Mouse (Mus musculus): Measurements from ENCODE around the gene Gzmd. TPM values are rescaled to one million over a fixed set of nuclear protein-coding genes. Genes with fewer than 3 reads are reported as not detected.
"Not testable (repeated sequence)": the region's sequence is repeated elsewhere in the genome, so short reads cannot be mapped to it uniquely, and the experiment has no call there.

Gene Gzmd
- not detected in 2 replicates for polyA plus RNA-seq (2015; fragmentation: Nextera tagmentation; extraction: Ambion mirVana)

- not testable (repeated sequence) for H3K9me3 ChIP-seq (ENCODE audit: control insufficient read depth, low read length); H3K27me3 ChIP-seq (replicated peaks; ENCODE audit: control insufficient read depth, insufficient read depth, low read length); H3K36me3 ChIP-seq (ENCODE audit: control insufficient read depth, insufficient read depth, low read length); H3K9ac ChIP-seq (ENCODE audit: low read depth, low read length); H3K4me2 ChIP-seq (ENCODE audit: low read length); H3K4me3 ChIP-seq (ENCODE audit: low read length); H3K27ac ChIP-seq (ENCODE audit: low read depth, low read length); ATAC-seq; H3K4me1 ChIP-seq (ENCODE audit: control insufficient read depth, insufficient read depth, low read depth, low read length)
- 83% methylated on average over 2 of the region's 2 CpGs for WGBS
Measured at GRCm38 (mm10) chr14:56132508-56132907, at the start of gene Gzmd. TSS of gene Gzmd (minus strand) at chr14:56132608.

DNA sequence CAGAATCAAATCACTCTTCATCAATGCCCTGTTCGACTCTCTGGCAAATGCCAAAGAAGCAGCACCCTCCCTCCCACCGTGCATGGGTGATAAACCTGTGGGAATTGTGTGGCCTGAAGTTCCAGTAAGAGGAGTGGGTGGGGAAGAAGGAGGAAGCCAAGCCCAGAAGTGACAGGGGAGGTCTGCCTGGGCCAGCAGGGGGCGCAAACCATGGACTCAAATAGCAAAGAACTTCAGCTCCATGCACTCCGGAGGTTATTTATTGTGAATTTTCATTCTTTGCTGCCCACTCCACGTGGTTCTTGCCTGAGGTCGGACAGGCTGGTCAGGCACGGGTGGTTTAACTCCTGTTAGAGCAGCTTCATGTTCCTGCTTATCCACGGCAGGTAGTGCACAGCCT lies 45.2 kb upstream of the Gzmd start:
- not testable (repeated sequence) for H3K36me3 ChIP-seq (ENCODE audit: control insufficient read depth, insufficient read depth, low read length); H3K9me3 ChIP-seq (ENCODE audit: control insufficient read depth, low read length); H3K9ac ChIP-seq (ENCODE audit: low read depth, low read length); H3K27me3 ChIP-seq (replicated peaks; ENCODE audit: control insufficient read depth, insufficient read depth, low read length); H3K4me3 ChIP-seq (ENCODE audit: low read length); H3K4me1 ChIP-seq (ENCODE audit: control insufficient read depth, insufficient read depth, low read depth, low read length); H3K27ac ChIP-seq (ENCODE audit: low read depth, low read length); ATAC-seq; H3K4me2 ChIP-seq (ENCODE audit: low read length)
- 27% methylated on average over 8 of the region's 8 CpGs for WGBS

- ATAC-seq: no peak
- H3K27ac ChIP-seq (ENCODE audit: low read depth, low read length): no peak within 1 kb of the TSS
- H3K9ac ChIP-seq (ENCODE audit: low read depth, low read length): no peak within 1 kb of the TSS
- no peaks in the 10 kb centered on the region for H3K36me3 ChIP-seq (ENCODE audit: control insufficient read depth, insufficient read depth, low read length)
- H3K4me3 ChIP-seq (ENCODE audit: low read length): no peak within 1 kb of the TSS
- H3K27me3 ChIP-seq (replicated peaks; ENCODE audit: control insufficient read depth, insufficient read depth, low read length): no peaks in the 10 kb centered on the region
- WGBS: 92% methylated on average over 5 of the region's 5 CpGs
- H3K4me2 ChIP-seq (ENCODE audit: low read length): no peak within 1 kb of the TSS
- no peaks in the 10 kb centered on the region for H3K9me3 ChIP-seq (ENCODE audit: control insufficient read depth, low read length)
- no peaks in the 10 kb centered on the region for H3K4me1 ChIP-seq (ENCODE audit: control insufficient read depth, insufficient read depth, low read depth, low read length)
Measured at GRCm38 (mm10) chr14:56174499-56174898, 42.1 kb upstream of the Gzmd start, which contains the start of gene Gzmn. TSS of gene Gzmn (minus strand) at chr14:56174599.

DNA sequence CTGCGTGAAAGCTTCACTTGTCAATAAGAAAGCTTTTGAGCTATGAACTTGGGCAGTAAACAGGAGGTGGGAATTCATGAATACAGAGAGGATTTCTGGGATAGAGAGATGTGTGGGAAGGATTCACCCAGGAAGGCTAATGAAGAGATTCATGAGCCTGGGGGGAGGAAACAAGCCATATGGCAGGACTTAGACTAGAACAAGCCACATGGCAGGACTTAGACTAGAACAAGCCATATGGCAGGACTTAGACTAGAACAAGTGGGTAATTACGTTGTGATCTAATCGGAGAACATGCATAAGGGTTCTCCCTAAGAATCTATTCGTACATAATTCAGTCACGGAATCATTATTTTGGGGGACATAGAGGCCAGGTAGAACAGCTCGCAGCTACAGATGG lies 41.0 kb upstream of the Gzmd start:
- H3K27ac ChIP-seq (ENCODE audit: low read depth, low read length): no peak overlapping the region
- no peak overlapping the region for H3K4me3 ChIP-seq (ENCODE audit: low read length)
- H3K4me1 ChIP-seq (ENCODE audit: control insufficient read depth, insufficient read depth, low read depth, low read length): no peaks in the 10 kb centered on the region
- H3K9ac ChIP-seq (ENCODE audit: low read depth, low read length): no peak overlapping the region
- 91% methylated on average over 6 of the region's 6 CpGs for WGBS
- no peak overlapping the region for H3K4me2 ChIP-seq (ENCODE audit: low read length)
- no peak for ATAC-seq
- no peaks in the 10 kb centered on the region for H3K27me3 ChIP-seq (replicated peaks; ENCODE audit: control insufficient read depth, insufficient read depth, low read length)
- H3K36me3 ChIP-seq (ENCODE audit: control insufficient read depth, insufficient read depth, low read length): no peaks in the 10 kb centered on the region
- H3K9me3 ChIP-seq (ENCODE audit: control insufficient read depth, low read length): no peaks in the 10 kb centered on the region

GRCm38 (mm10) chr14:56172744-56173143 lies 40.3 kb upstream of the Gzmd start:
- H3K9me3 ChIP-seq (ENCODE audit: control insufficient read depth, low read length): no peaks in the 10 kb centered on the region
- H3K27me3 ChIP-seq (replicated peaks; ENCODE audit: control insufficient read depth, insufficient read depth, low read length): no peaks in the 10 kb centered on the region
- no peaks in the 10 kb centered on the region for H3K36me3 ChIP-seq (ENCODE audit: control insufficient read depth, insufficient read depth, low read length)
- H3K4me1 ChIP-seq (ENCODE audit: control insufficient read depth, insufficient read depth, low read depth, low read length): no peaks in the 10 kb centered on the region
- ATAC-seq: no peak
- H3K4me3 ChIP-seq (ENCODE audit: low read length): no peak overlapping the region
- H3K4me2 ChIP-seq (ENCODE audit: low read length): no peak overlapping the region
- H3K27ac ChIP-seq (ENCODE audit: low read depth, low read length): no peak overlapping the region
- no peak overlapping the region for H3K9ac ChIP-seq (ENCODE audit: low read depth, low read length)
- 92% methylated on average over 5 of the region's 5 CpGs for WGBS

GRCm38 (mm10) chr14:56168009-56168408 lies 35.6 kb upstream of the Gzmd start:
- no peak overlapping the region for H3K27ac ChIP-seq (ENCODE audit: low read depth, low read length)
- H3K9me3 ChIP-seq (ENCODE audit: control insufficient read depth, low read length): no peaks in the 10 kb centered on the region
- H3K27me3 ChIP-seq (replicated peaks; ENCODE audit: control insufficient read depth, insufficient read depth, low read length): no peaks in the 10 kb centered on the region
- H3K36me3 ChIP-seq (ENCODE audit: control insufficient read depth, insufficient read depth, low read length): no peaks in the 10 kb centered on the region
- H3K4me1 ChIP-seq (ENCODE audit: control insufficient read depth, insufficient read depth, low read depth, low read length): no peaks in the 10 kb centered on the region
- H3K4me3 ChIP-seq (ENCODE audit: low read length): no peak overlapping the region
- H3K4me2 ChIP-seq (ENCODE audit: low read length): no peak overlapping the region
- H3K9ac ChIP-seq (ENCODE audit: low read depth, low read length): no peak overlapping the region
- no peak for ATAC-seq
- 88% methylated on average over 6 of the region's 6 CpGs for WGBS

- H3K36me3 ChIP-seq (ENCODE audit: control insufficient read depth, insufficient read depth, low read length): no peaks in the 10 kb centered on the region
- H3K9me3 ChIP-seq (ENCODE audit: control insufficient read depth, low read length): no peaks in the 10 kb centered on the region
- H3K4me2 ChIP-seq (ENCODE audit: low read length): no peak overlapping the region
- H3K27ac ChIP-seq (ENCODE audit: low read depth, low read length): no peak overlapping the region
- no peaks in the 10 kb centered on the region for H3K4me1 ChIP-seq (ENCODE audit: control insufficient read depth, insufficient read depth, low read depth, low read length)
- H3K27me3 ChIP-seq (replicated peaks; ENCODE audit: control insufficient read depth, insufficient read depth, low read length): no peaks in the 10 kb centered on the region
- 90% methylated on average over 2 of the region's 2 CpGs for WGBS
- H3K4me3 ChIP-seq (ENCODE audit: low read length): no peak overlapping the region
- no peak for ATAC-seq
- no peak overlapping the region for H3K9ac ChIP-seq (ENCODE audit: low read depth, low read length)
Measured at GRCm38 (mm10) chr14:56162109-56162508, 29.7 kb upstream of the Gzmd start.

DNA sequence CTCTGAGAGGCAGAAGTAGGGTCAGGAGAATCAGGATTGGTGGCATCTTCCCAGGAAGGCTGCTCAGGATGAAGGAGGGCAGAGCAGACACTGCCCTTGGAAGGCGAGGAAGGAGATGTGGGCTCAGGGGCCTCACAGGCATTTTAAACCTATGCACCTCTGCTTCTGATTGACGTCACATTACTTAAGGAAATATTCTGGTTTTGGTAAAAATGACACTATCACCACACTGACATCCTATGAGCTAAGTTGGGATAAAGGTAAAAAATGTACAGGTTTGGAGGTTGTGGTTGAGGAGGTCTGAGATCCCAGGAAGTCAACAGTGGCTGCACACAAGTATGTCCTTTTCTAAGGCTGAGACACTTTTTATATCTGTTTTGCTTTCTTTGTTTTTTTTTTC lies 27.1 kb upstream of the Gzmd start, which contains the start of gene Gzmg:
Gzmg (minus strand) TSS at position 101 of the 400 bp plus-strand sequence.
- not testable (repeated sequence) for H3K9ac ChIP-seq (ENCODE audit: low read depth, low read length); H3K4me1 ChIP-seq (ENCODE audit: control insufficient read depth, insufficient read depth, low read depth, low read length); H3K4me3 ChIP-seq (ENCODE audit: low read length); H3K27me3 ChIP-seq (replicated peaks; ENCODE audit: control insufficient read depth, insufficient read depth, low read length); H3K9me3 ChIP-seq (ENCODE audit: control insufficient read depth, low read length); H3K27ac ChIP-seq (ENCODE audit: low read depth, low read length); H3K4me2 ChIP-seq (ENCODE audit: low read length); ATAC-seq; H3K36me3 ChIP-seq (ENCODE audit: control insufficient read depth, insufficient read depth, low read length)
- WGBS: 96% methylated on average over 2 of the region's 2 CpGs

GRCm38 (mm10) chr14:56155340-56155739 lies 22.9 kb upstream of the Gzmd start:
- ATAC-seq: no peak
- 73% methylated on average over 2 of the region's 2 CpGs for WGBS

GRCm38 (mm10) chr14:56133675-56134074 lies 1.3 kb upstream of the Gzmd start:
- peak; percentile 27; the same call in 1 of the 2 replicates for ATAC-seq
- not testable (repeated sequence) for H3K4me3 ChIP-seq (ENCODE audit: low read length); H3K36me3 ChIP-seq (ENCODE audit: control insufficient read depth, insufficient read depth, low read length); H3K9me3 ChIP-seq (ENCODE audit: control insufficient read depth, low read length); H3K27ac ChIP-seq (ENCODE audit: low read depth, low read length); H3K4me2 ChIP-seq (ENCODE audit: low read length); H3K9ac ChIP-seq (ENCODE audit: low read depth, low read length); H3K27me3 ChIP-seq (replicated peaks; ENCODE audit: control insufficient read depth, insufficient read depth, low read length); H3K4me1 ChIP-seq (ENCODE audit: control insufficient read depth, insufficient read depth, low read depth, low read length)
- 78% methylated on average over 1 of the region's 1 CpGs for WGBS

More at GRCm38 (mm10) chr14:56155340-56155739, 22.9 kb upstream of the Gzmd start:
- H3K9me3 ChIP-seq (ENCODE audit: control insufficient read depth, low read length): no peaks in the 10 kb centered on the region
- H3K27me3 ChIP-seq (replicated peaks; ENCODE audit: control insufficient read depth, insufficient read depth, low read length): no peaks in the 10 kb centered on the region
- H3K4me3 ChIP-seq (ENCODE audit: low read length): no peak overlapping the region
- H3K36me3 ChIP-seq (ENCODE audit: control insufficient read depth, insufficient read depth, low read length): no peaks in the 10 kb centered on the region
- H3K4me2 ChIP-seq (ENCODE audit: low read length): no peak overlapping the region
- H3K27ac ChIP-seq (ENCODE audit: low read depth, low read length): no peak overlapping the region
- H3K9ac ChIP-seq (ENCODE audit: low read depth, low read length): no peak overlapping the region
- H3K4me1 ChIP-seq (ENCODE audit: control insufficient read depth, insufficient read depth, low read depth, low read length): no peaks in the 10 kb centered on the region
